Mouse (Mus musculus): ENCODE results near the gene Slc44a4.

GRCm38 (mm10) chr17:34934031-34934430 is 19.8 kb downstream of the Slc44a4 start:
- TF ChIP-seq CTCF (IDR thresholded peaks at IDR 0.05; ENCODE audit: control insufficient read depth, insufficient read depth, insufficient replicate concordance, low read depth, low read length) (no peak), POLR2A (IDR thresholded peaks at IDR 0.05; ENCODE audit: control insufficient read depth, low read depth, low read length) (no peak)
